Mouse (Mus musculus): Measurements from ENCODE around the gene Gm29427.

DNA sequence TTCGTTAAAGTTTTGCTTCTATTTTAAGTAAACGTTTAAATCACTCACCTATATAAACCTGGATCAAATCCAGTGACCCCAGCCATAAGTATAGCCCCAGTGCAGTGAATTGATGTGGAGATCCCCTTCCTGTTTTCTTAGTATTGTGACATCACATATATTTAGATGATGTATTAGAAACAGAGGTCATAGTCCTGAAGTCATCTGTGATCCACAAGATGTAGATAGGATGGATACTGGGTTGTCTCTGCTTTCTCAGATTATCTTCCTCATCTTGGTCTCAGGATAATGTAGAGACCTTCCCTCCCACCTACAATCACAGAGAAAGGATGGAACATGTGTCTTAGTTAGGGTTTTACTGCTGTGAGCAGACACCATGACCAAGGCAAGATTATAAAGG is 13.6 kb upstream of the Gm29427 start, which contains the start of gene Pfkfb2:
- TF ChIP-seq GATA1 (IDR thresholded peaks at IDR 0.05; ENCODE audit: low read length) (no peak), TAL1 (IDR thresholded peaks at IDR 0.05; ENCODE audit: low read length) (no peak)

Data from erythroblast, embryonic 14.5 days (primary cell).